Mouse (Mus musculus) ovary, postnatal 10 days (tissue): ENCODE results near the gene Hmcn2.

ENCODE experiments used
- DNase-seq: peaks from one replicate; pipeline ENCODE4 v3.0.0; 2022; ENCODE audit warnings: low spot score

Hmcn2 gene

GRCm38 (mm10) chr2:31304801-31305665 is 9.2 kb upstream of the Hmcn2 start:
- no peak for DNase-seq

GRCm38 (mm10) chr2:31305684-31306083 is 8.5 kb upstream of the Hmcn2 start:
- DNase-seq = no peak

- no peak for DNase-seq
Measured at GRCm38 (mm10) chr2:31308257-31308656, 6.0 kb upstream of the Hmcn2 start.

- DNase-seq = no peak
Measured at GRCm38 (mm10) chr2:31309549-31309948, 4.7 kb upstream of the Hmcn2 start.

- no peak for DNase-seq
Measured at GRCm38 (mm10) chr2:31318162-31318561, 3.9 kb downstream of the Hmcn2 start.

- no peak for DNase-seq
Measured at GRCm38 (mm10) chr2:31319200-31319599, 5.0 kb downstream of the Hmcn2 start.

- DNase-seq = no peak
Measured at GRCm38 (mm10) chr2:31327186-31327585, 13.0 kb downstream of the Hmcn2 start.

GRCm38 (mm10) chr2:31337706-31338330 is 23.6 kb downstream of the Hmcn2 start:
- no peak for DNase-seq

GRCm38 (mm10) chr2:31339826-31340225 is 25.6 kb downstream of the Hmcn2 start:
- peak; percentile 15 for DNase-seq

- DNase-seq = no peak
Measured at GRCm38 (mm10) chr2:31341726-31342535, 27.7 kb downstream of the Hmcn2 start.

- DNase-seq = peak; percentile 32
Measured at GRCm38 (mm10) chr2:31346096-31346495, 31.9 kb downstream of the Hmcn2 start.

- DNase-seq = no peak
Measured at GRCm38 (mm10) chr2:31348373-31348772, 34.2 kb downstream of the Hmcn2 start.

GRCm38 (mm10) chr2:31348850-31349249 is 34.6 kb downstream of the Hmcn2 start:
- DNase-seq = no peak

GRCm38 (mm10) chr2:31356771-31357170 is 42.6 kb downstream of the Hmcn2 start:
- DNase-seq = no peak

- DNase-seq = no peak
Measured at GRCm38 (mm10) chr2:31359316-31359715, 45.1 kb downstream of the Hmcn2 start.

- no peak for DNase-seq
Measured at GRCm38 (mm10) chr2:31367186-31367585, 53.0 kb downstream of the Hmcn2 start.

GRCm38 (mm10) chr2:31371396-31371795 is 57.2 kb downstream of the Hmcn2 start:
- no peak for DNase-seq

GRCm38 (mm10) chr2:31372186-31372585 is 58.0 kb downstream of the Hmcn2 start:
- DNase-seq = no peak

GRCm38 (mm10) chr2:31374415-31374814 is 60.2 kb downstream of the Hmcn2 start:
- DNase-seq = no peak

- no peak for DNase-seq
Measured at GRCm38 (mm10) chr2:31376057-31376456, 61.8 kb downstream of the Hmcn2 start.

- DNase-seq = no peak
Measured at GRCm38 (mm10) chr2:31377481-31377880, 63.3 kb downstream of the Hmcn2 start.

GRCm38 (mm10) chr2:31381292-31381846 is 67.2 kb downstream of the Hmcn2 start:
- no peak for DNase-seq
